Mouse (Mus musculus) urinary bladder, postnatal 4 days (tissue): ENCODE measurements around the gene Cap2.
A peak's percentile ranks its signal among the peaks of the same experiment; 100 is the strongest.

Source experiments
- DNase-seq, 2 experiments: peaks; one replicate each; pipeline ENCODE4 v3.0.0; 2021 to 2022; ENCODE audit warnings: low spot score in 2 of 2

Cap2 gene

DNA sequence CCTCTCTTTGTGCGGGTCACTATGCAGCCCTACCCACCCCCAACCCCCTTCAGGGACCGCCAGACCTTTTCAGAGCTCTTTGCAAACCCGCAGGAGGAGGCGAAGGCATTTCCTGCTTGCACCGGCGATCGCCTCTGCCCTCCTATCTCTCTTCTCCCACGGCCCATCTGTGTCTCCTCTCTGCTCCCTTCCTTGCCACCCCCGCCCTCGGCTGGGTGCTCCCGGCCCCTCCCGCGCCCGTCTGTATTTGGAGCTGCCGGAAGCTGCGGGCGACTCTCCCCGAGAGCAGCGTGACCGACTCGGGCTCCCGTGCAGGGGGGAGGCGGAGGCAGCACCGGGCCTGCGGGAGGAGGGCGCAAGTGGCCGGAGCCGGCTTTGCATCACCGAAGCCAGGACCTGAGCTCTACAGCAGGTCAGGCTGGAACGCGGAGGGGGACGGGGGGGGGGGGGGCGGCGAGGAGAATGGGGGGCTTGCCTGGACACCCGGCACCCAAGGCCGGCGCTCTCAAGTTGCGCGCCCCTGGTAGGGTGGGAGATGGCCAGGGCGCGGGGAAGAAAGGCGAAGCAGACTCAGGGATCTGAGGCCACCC, at the start of gene Cap2:
TSS of gene Cap2 (plus strand) at position 49 of the 590 bp plus-strand sequence.
- DNase-seq: peak; percentile 50 to 73

- DNase-seq: no peak
These were observed 42.1 kb upstream of the Cap2 start for GRCm38 (mm10) chr13:46459546-46459945.

DNA sequence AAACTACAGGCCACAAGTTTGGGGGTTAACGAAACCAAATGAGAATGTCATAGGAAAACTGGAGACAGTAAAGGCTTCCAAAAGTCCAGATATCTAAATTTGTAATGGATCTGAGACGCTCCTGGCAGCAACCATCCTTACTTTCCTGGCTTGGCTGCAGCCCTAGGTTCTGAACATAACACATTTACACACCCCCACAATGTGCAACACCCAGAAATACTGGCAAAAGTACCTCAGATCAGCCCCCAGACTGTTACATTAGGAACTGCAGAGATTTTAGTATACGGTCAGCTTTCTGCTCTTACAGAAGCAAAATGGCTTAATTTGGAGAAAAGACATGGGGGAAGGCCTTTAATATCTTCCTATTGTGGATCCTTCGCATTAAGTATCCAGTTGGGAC, 39.4 kb upstream of the Cap2 start:
- DNase-seq: no peak

GRCm38 (mm10) chr13:46463764-46464163, 37.9 kb upstream of the Cap2 start:
- no peak for DNase-seq

GRCm38 (mm10) chr13:46468251-46468650, 33.4 kb upstream of the Cap2 start:
- no peak for DNase-seq

- DNase-seq: no peak
These were observed 32.1 kb upstream of the Cap2 start for GRCm38 (mm10) chr13:46469536-46469935.

DNA sequence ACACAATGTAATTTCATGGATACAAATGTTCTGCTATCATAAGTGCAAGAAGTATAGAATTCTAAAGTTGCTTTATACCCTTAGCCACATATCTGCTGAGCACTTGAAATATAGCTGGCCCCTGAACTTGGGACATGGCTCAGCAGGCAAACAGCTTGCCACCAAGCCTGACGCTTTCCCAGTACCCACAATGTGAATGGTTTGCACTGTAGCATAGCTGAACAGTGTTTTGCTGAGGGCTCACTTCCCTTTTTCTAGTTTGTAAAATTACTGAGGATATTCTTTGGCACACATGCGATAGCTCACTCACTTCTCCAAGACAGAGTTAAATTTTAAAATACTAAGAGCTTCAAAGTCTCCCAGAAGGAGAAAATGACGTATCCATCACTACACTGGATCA, 20.4 kb upstream of the Cap2 start:
- DNase-seq: no peak

GRCm38 (mm10) chr13:46485605-46486004, 16.0 kb upstream of the Cap2 start:
- DNase-seq: no peak

DNA sequence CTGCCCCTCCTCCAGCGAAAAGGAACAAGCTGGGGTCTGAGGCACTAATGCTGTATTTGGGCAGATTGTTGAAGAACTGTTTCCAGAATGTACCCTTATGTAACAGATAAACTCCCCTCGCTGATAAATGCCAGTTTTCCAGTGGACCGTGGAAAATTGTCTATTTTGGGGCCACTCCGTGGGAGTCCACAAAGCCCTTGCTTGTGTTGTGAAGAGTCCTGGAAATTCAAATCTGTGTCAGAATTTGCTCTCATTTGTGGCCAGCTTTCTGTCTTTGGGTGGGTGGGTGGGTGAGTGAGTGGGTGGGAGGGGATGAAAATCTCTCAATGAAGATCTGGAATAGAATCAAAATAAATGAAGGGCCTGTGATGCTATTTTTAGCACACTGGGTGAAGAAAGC, 13.5 kb upstream of the Cap2 start:
- no peak for DNase-seq

GRCm38 (mm10) chr13:46490644-46491043, 11.0 kb upstream of the Cap2 start:
- no peak for DNase-seq

DNA sequence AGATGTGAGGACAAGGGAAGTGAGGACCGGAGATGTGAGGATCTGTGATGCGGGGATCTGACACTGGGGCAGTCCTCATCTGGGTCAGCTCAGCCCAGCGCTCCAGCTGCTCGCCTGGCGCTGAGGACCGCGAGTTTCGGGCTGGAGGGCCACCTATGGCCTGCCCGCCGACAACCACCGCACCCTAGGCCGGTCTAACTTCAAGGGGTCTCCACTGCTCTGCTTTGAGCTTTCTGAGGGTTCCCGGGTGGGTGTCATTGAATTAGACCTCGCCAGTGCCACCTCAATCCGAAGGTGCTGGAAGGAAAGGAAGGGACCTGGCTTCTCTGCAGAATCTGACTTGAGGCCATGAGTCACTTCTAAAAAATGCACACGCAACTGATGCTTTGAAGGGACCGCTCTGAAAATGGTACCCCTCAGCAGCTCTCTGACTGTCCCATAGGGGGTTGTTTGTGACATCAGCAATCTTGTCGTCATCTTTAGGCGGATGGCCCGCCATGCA, 793 bp downstream of the Cap2 start:
- no peak for DNase-seq

DNA sequence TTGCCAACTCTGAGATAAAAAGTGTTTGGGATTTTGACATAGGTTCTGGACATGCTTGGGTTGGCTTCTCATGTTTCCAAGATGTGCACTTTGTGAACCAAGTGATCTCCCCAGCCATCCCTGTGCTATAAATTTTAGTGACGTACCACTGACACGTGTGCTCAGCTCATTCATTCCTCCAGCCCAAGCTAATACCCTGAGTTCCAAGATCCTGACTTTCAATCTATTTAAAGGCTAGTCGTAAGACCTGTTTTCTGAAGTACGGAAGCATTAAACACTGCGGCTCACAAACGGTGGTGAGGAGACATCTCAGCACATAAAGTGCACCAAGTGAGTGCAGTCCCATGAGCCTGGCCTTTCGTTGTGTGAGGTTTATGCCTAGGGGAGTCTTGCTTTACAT, 6.3 kb downstream of the Cap2 start:
- no peak for DNase-seq

DNA sequence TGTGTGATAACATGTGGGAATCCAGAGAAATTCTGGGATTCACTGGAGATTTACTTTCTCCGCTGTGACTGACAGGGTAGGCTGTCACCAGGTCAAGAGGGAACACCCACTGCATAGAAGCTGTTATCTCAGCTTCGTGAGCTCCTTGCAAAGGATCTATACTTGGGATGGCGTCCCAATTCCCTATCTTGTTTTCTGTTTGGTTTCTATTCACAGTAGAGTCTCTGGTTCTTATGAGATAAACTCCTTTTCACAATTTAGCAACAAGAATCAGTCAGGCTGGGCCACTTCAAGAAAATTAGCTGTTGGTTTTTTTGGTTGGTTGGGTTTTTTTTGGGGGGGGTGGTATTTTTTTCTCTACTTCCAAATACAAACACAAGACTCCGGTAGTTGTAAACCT, 7.2 kb downstream of the Cap2 start:
- no peak for DNase-seq

DNA sequence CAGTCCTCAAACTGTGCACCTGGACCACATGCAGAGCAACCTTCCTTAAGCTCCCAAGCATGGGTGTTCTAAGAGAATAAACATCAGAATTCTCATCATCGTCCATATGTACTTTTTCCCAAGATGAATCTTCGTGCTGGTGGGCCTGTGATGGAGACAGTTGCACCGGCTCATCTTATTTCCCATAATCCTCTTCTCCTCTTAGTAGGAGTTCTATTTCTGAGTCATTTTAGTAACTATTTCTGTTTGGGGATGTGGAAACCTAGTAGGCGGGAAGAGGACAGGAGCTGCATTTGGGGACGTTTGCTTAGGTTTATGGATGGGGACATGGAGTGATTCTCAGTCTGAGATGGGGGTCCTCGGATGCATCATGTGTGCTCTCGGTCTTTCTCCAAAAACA, 8.8 kb downstream of the Cap2 start:
- no peak for DNase-seq

DNA sequence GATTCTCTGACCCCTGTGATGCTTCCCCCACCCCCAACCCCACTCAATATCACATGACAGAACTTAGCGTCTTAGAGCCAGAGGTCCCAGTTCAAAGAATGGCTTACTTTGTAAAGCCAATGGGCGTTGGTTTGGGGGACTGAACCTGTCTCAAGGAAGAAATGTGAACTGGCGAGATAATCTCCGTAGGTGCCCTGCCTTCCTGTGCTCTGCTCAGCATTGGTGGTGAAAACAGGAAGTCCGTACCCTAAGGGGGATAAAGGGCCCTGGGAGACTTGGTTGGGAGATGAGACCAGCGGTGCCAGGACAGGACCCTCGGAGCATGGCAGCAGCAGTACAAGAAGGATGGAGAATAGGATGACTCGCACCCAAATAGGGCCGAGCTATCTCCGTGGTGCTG, 12.8 kb downstream of the Cap2 start:
- DNase-seq: no peak

GRCm38 (mm10) chr13:46515120-46515523, 13.5 kb downstream of the Cap2 start:
- no peak for DNase-seq

DNA sequence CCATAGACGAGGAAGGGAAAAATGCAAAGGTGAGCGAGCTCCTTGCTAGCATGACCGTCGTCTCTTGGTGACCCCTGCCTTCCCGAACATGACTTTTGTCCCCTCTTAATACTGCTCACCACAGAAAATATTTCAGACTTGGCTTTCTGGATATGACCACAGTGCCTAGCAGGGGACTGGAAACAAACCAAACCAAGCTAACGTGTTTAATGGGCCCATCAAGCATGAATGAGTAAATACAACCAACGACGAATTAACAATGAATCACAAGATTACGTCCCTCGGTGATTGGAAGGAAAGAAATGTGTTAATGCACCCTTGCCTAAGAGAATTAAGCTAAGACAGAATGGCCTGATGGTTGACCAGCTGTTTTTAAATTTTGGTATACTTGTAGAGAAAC, 13.9 kb downstream of the Cap2 start:
- no peak for DNase-seq

GRCm38 (mm10) chr13:46516183-46516582, 14.5 kb downstream of the Cap2 start:
- DNase-seq: no peak

- no peak for DNase-seq
These were observed 15.6 kb downstream of the Cap2 start for GRCm38 (mm10) chr13:46517211-46517685.

- DNase-seq: no peak
These were observed 19.8 kb downstream of the Cap2 start for GRCm38 (mm10) chr13:46521482-46521881.

- no peak for DNase-seq
These were observed 21.1 kb downstream of the Cap2 start for GRCm38 (mm10) chr13:46522798-46523197.

- DNase-seq: no peak
These were observed 21.6 kb downstream of the Cap2 start for GRCm38 (mm10) chr13:46523235-46523634.

DNA sequence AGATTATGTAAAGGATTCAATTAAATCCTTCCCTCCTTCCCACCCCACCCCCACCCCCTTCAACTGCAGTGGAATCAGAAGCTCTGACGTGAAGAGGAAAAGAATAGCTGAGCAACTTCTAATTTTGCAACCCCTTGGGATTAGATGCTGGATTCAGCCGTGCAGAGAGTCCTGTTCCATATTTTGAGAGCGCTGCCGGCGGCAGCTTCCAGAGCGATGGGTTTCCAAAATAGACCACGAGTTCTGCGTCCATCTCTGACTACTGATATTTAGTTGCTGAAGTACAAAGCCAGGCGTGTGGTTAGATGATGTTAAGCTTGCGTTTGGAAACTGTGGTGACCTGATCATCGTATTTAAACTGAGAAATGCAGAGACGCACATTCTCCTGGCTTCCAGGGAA, 22.1 kb downstream of the Cap2 start:
- no peak for DNase-seq
